Mouse (Mus musculus) lung, postnatal 0 days (tissue): ENCODE results near the gene Nampt. TPM values are rescaled to one million over a fixed set of nuclear protein-coding genes. Genes with fewer than 3 reads are reported as not detected.

Experiments used
- ATAC-seq: fragments of 200-750 bp; cut with Nextera tagmentation; 2 replicates; pipeline ENCODE4 v1.8.0; 2017; ENCODE audit warnings: moderate library complexity
- DNase-seq: peaks from one replicate; pipeline ENCODE4 v3.0.0-alpha.2; 2016; ENCODE audit warnings: low spot score
- H3K27ac ChIP-seq: fragments of 300-500 bp; sonication (generic); 2 replicates; pipeline ENCODE4 v1.5.1; 2014; ENCODE audit warnings: antibody characterized with exemption, mild to moderate bottlenecking, low read length, mixed read lengths
- H3K27me3 ChIP-seq: fragments of 300-500 bp; sonication (generic); replicated peaks from 2 replicates; pipeline ENCODE4 v1.6.1; 2014; ENCODE audit warnings: low read length, mixed read lengths; ENCODE audit not compliant: insufficient read depth
- H3K36me3 ChIP-seq: fragments of 300-500 bp; sonication (generic); 2 replicates; pipeline ENCODE4 v1.6.1; 2014; ENCODE audit warnings: low read length, mixed read lengths; ENCODE audit not compliant: insufficient read depth
- H3K4me1 ChIP-seq: fragments of 300-500 bp; sonication (generic); 2 replicates; pipeline ENCODE4 v1.6.1; 2014; ENCODE audit warnings: antibody characterized with exemption, low read depth, low read length, mixed read lengths; ENCODE audit not compliant: insufficient read depth
- H3K4me2 ChIP-seq: fragments of 300-500 bp; sonication (generic); replicated peaks from 2 replicates; pipeline ENCODE4 v1.6.1; 2014; ENCODE audit warnings: low read depth, mild to moderate bottlenecking, low read length, moderate library complexity, mixed read lengths
- H3K4me3 ChIP-seq: fragments of 300-500 bp; sonication (generic); 2 replicates; pipeline ENCODE4 v1.5.1; 2014; ENCODE audit warnings: low read depth, low read length
- H3K9ac ChIP-seq: fragments of 300-500 bp; sonication (generic); replicated peaks from 2 replicates; pipeline ENCODE4 v1.6.1; 2014; ENCODE audit warnings: low read depth, mild to moderate bottlenecking
- H3K9me3 ChIP-seq: fragments of 300-500 bp; sonication (generic); 2 replicates; pipeline ENCODE4 v1.6.1; 2016; ENCODE audit warnings: low read length, mixed read lengths
- CTCF ChIP-seq: IDR thresholded peaks from 2 replicates; pipeline ENCODE4 v1.5.1; 2016; ENCODE audit warnings: antibody characterized with exemption, mild to moderate bottlenecking
- EP300 ChIP-seq: IDR thresholded peaks from 2 replicates; pipeline ENCODE4 v1.6.1; 2016; ENCODE audit warnings: antibody characterized with exemption, mild to moderate bottlenecking, control low read depth
- WGBS: fragments of 180-500 bp; shearing (Covaris S2); extraction: QIAGEN DNeasy Blood & Tissue Kit; methylation state at CpG from one replicate; pipeline ENCODE4 v1.1.7; 2014; 5-methylcytosine and 5-hydroxymethylcytosine counted together
- polyA plus RNA-seq: library from polyadenylated mRNA; unstranded; fragments of >200 nt; fragmentation: Nextera tagmentation; extraction: Ambion mirVana; gene quantifications from 2 replicates; pipeline ENCODE4 v1.2.1, GENCODE M21; 2015

The Nampt gene
- polyA plus RNA-seq, 1 experiment from 2014 or later, result 18.7 TPM

GRCm38 (mm10) chr12:32855398-32855797 is 36.1 kb downstream of the Nampt start:
- WGBS, result 86% methylated on average over 4 of the region's 4 CpGs
- TF ChIP-seq CTCF, result no peak
- no peak for TF ChIP-seq EP300
- H3K27ac ChIP-seq, result no peak overlapping the region
- no peak for ATAC-seq
- no peak overlapping the region for H3K4me3 ChIP-seq
- H3K9ac ChIP-seq, result no peak overlapping the region
- 0 out of 2 replicates have a peak, but pooled peaks cover 3% of the 10 kb centered on the region for H3K36me3 ChIP-seq
- no peak for DNase-seq
- no peak overlapping the region for H3K4me2 ChIP-seq
- no peaks in the 10 kb centered on the region for H3K27me3 ChIP-seq
- no peaks in the 10 kb centered on the region for H3K9me3 ChIP-seq
- H3K4me1 ChIP-seq, result no peaks in the 10 kb centered on the region

- H3K27ac ChIP-seq, result no peak overlapping the region
- H3K9ac ChIP-seq, result no peak overlapping the region
- H3K36me3 ChIP-seq, result no peaks in the 10 kb centered on the region
- no peak for TF ChIP-seq CTCF
- no peak for TF ChIP-seq EP300
- H3K4me2 ChIP-seq, result no peak overlapping the region
- no peaks in the 10 kb centered on the region for H3K4me1 ChIP-seq
- H3K4me3 ChIP-seq, result no peak overlapping the region
- WGBS, result 70% methylated on average over 14 of the region's 14 CpGs
- H3K27me3 ChIP-seq, result no peaks in the 10 kb centered on the region
- ATAC-seq (no peak), DNase-seq (no peak)
- no peaks in the 10 kb centered on the region for H3K9me3 ChIP-seq
These were observed 37.6 kb downstream of the Nampt start for GRCm38 (mm10) chr12:32856707-32857511.

- DNase-seq (peak; percentile 41), ATAC-seq (peak; percentile 76)
- Histone ChIP-seq H3K36me3 (no peaks in the 10 kb centered on the region), H3K9me3 (no peaks in the 10 kb centered on the region), H3K4me2 (no peak overlapping the region), H3K27ac (no peak overlapping the region), H3K27me3 (no peaks in the 10 kb centered on the region), H3K9ac (no peak overlapping the region), H3K4me1 (no peaks in the 10 kb centered on the region), H3K4me3 (no peak overlapping the region)
- 32% methylated on average over 1 of the region's 1 CpGs for WGBS
- TF ChIP-seq EP300 (peak; percentile 46; the same call in 1 of the 2 replicates), CTCF (no peak)
These were observed 39.1 kb downstream of the Nampt start for GRCm38 (mm10) chr12:32858444-32858843.

GRCm38 (mm10) chr12:32860820-32861219 is 41.5 kb downstream of the Nampt start:
- H3K27ac ChIP-seq, result no peak overlapping the region
- no peak overlapping the region for H3K9ac ChIP-seq
- ATAC-seq, result no peak
- H3K4me2 ChIP-seq, result no peak overlapping the region
- no peaks in the 10 kb centered on the region for H3K4me1 ChIP-seq
- no peak for TF ChIP-seq CTCF
- TF ChIP-seq EP300, result no peak
- WGBS, result 58% methylated on average over 5 of the region's 5 CpGs
- no peaks in the 10 kb centered on the region for H3K36me3 ChIP-seq
- H3K9me3 ChIP-seq, result no peaks in the 10 kb centered on the region
- DNase-seq, result no peak
- H3K4me3 ChIP-seq, result no peak overlapping the region
- H3K27me3 ChIP-seq, result no peaks in the 10 kb centered on the region

- H3K4me1 ChIP-seq, result no peaks in the 10 kb centered on the region
- H3K9ac ChIP-seq, result no peak overlapping the region
- 77% methylated on average over 5 of the region's 5 CpGs for WGBS
- H3K9me3 ChIP-seq, result no peaks in the 10 kb centered on the region
- H3K36me3 ChIP-seq, result no peaks in the 10 kb centered on the region
- no peak overlapping the region for H3K4me3 ChIP-seq
- H3K4me2 ChIP-seq, result no peak overlapping the region
- TF ChIP-seq EP300, result no peak
- no peak for TF ChIP-seq CTCF
- ATAC-seq, result no peak
- no peak for DNase-seq
- no peaks in the 10 kb centered on the region for H3K27me3 ChIP-seq
- H3K27ac ChIP-seq, result no peak overlapping the region
These were observed 51.5 kb downstream of the Nampt start for GRCm38 (mm10) chr12:32870815-32871214.

- DNase-seq (no peak), ATAC-seq (no peak)
- Histone ChIP-seq H3K27me3 (no peaks in the 10 kb centered on the region), H3K27ac (no peak overlapping the region), H3K4me2 (no peak overlapping the region), H3K9me3 (no peaks in the 10 kb centered on the region), H3K9ac (no peak overlapping the region), H3K36me3 (no peaks in the 10 kb centered on the region), H3K4me1 (no peaks in the 10 kb centered on the region), H3K4me3 (no peak overlapping the region)
- TF ChIP-seq CTCF (no peak), EP300 (no peak)
- WGBS, result 81% methylated on average over 9 of the region's 9 CpGs
These were observed 58.2 kb downstream of the Nampt start for GRCm38 (mm10) chr12:32877500-32877899.
